Mouse (Mus musculus) urinary bladder, postnatal 36 days (tissue): Measurements from ENCODE around the gene Hmx2.
A peak's percentile ranks its signal among the peaks of the same experiment; 100 is the strongest.

Experiments
- DNase-seq, 2 experiments: peaks; one replicate each; pipeline ENCODE4 v3.0.0; 2022; ENCODE audit warnings: low spot score in 2 of 2, mixed read lengths in 1 of 2

The Hmx2 gene

DNA sequence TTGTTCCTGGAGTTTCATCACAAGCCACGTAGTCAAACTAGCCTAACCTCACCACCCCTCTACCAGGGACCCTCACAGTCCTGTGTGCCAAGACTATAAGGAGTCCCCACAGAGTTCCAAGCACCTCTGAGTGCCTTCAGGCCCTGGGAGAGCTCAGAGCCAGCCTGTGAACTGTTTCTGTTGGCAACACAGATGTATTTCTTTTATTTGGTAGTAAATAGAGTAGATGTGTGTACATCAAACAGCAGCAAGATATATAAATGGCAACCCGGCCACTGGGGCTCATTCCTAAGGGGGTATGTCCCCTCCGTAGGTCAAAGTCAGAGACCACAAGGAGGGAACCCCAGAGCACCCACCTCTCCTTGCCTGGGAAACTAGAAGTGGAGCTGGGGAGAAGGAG is at the start of gene Hmx2:
Hmx2 (plus strand) TSS at position 301 of the 400 bp plus-strand sequence.
- no peak for DNase-seq

DNA sequence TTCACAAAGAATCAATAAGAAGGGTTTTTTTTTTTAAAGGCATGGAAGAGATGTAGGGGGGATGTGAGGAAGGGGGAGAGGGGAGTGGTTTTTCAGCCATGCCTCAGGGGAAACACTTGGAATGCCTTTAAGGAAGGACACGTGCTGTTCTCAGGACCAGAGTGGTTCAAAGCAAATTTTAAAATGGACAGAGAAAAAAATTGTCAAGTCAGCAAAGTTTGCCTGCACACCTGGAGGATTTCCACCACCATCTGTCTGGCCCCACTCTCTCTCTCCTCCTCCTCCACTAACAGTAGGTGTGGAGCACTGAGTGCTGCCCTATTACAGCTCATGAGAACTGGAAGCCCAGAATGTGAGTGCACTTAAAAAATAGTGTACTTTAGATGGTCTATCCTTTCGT is 44.8 kb upstream of the Hmx2 start:
- no peak for DNase-seq

DNA sequence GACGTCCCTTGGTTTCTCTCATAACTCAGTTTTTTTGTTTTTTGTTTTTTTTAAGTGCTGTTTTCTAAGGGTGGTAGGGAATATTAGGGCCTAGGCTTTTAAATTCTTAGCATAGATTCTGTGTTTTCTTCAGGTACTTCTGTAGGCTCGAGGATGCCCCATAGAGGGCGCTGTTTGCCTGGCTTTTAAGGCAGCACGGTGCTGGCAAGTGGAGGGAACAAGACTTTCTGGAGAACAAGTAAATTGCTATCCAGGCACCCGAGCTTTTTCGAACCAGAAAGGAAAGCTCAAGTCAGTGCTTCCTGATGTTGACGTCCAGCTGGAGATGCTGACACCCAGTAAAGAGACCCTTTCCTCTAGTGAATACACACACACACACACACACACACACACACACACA is 8.6 kb upstream of the Hmx2 start:
- DNase-seq: peak; percentile 71 to 86

DNA sequence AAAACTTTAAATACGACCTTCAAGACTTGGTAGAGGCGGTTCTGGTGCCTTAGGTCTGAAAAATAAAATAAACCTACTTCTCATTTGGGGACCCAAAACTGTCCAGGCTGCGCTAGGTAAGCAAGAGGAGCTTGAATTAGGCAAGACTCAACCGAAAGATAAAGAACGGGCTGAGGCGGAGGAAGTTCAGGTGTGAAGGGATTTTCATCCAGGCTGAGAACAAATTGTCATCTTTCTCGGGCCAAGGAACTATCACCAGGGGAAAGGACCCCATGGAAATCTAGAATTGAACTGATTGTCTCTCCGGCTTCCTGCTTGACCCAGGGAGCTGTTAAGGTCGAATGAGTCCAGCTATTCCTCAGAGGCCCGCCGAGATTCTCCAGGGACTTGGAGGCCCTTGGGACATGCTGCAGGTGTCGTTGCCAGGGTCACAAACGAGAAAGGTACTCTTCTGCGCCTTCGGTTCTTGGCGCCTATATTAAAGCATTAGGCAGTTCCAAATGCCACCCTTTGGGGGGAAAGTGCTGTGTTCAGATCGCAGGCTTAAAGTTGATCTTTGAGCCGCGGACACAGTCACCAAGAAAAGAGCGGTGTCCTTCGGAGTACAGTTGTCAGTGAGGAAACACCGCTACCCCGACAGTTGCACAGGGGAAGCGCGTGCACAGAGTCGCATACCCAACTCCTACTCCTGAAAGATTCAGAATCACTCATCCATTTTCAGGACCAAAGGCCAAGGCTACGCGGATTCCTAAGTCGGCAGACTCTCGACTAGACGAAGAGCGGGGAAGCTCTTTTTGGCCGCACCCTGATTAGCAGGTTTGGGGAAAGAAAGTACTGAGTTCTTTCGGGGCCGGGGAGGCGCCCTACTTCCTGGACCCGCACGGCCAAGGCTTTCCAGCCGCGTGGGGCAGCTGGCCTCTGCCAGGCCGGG is 7.1 kb upstream of the Hmx2 start:
- DNase-seq: no peak

DNA sequence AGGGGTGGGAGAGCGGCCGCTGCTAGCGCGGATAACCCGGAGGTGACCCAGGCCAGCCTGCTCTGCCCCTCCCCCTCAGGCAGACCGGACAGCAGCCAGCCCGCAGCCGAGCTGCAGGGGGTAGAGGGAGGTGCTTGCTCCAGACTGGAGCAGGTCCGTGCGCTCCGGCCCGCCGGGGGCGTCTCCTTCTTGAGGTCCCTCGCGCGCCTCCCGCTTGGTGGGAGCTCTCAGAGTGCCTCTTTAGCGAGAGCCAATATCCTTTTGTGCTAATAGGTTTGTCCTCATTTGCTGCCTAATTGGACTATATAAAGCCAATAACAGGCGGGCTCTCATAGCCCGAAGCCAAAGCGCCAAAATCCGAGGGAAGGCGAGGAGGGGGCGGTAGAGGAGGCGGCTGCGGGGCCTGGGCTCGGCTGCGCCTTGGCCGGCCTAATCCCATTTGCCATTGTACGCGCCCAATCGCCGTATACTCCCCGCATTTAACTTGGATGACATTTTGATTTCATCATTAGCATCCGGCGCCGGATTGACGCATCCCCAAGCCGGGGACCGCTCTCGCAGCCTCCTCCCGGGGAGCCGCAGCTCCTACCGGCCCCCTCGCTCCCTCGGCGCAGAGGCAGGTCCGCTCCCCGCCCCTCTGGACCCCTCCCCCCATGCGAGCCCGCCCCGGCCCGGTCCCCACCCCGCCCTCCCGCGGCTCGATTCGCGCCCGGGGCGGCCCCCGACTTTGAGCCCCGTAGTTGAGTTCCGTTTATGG is 6.3 kb upstream of the Hmx2 start, which contains the start of gene Hmx3:
Hmx3 (plus strand) TSS at position 753 of the 757 bp plus-strand sequence.
- DNase-seq: no peak

DNA sequence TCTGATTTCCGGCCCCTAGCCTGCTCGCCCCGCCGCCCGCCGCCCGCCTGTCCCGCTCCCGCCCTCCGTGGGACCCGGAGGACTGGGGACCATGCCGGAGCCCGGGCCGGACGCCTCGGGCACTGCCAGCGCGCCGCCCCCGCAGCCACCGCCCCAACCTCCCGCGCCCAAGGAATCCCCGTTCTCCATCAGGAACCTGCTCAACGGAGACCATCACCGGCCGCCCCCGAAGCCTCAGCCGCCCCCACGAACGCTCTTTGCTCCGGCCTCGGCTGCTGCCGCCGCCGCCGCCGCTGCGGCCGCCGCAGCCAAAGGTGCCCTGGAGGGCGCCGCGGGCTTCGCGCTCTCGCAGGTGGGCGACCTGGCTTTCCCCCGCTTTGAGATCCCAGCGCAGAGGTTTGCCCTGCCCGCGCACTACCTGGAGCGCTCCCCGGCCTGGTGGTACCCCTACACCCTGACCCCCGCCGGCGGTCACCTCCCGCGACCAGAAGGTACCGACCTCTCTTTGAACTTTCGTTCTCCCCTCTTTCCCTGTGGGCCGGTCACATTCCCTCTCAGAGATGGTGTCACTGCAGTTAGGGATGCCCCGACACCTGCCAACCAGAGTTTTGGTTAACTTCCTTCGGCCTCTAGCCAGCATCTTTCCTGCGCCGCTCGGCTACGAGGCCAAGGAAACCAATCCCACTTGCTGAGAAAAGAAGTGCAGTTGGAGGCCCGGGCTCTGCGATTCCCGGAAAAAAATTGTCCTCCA is 5.5 kb upstream of the Hmx2 start:
- no peak for DNase-seq

DNA sequence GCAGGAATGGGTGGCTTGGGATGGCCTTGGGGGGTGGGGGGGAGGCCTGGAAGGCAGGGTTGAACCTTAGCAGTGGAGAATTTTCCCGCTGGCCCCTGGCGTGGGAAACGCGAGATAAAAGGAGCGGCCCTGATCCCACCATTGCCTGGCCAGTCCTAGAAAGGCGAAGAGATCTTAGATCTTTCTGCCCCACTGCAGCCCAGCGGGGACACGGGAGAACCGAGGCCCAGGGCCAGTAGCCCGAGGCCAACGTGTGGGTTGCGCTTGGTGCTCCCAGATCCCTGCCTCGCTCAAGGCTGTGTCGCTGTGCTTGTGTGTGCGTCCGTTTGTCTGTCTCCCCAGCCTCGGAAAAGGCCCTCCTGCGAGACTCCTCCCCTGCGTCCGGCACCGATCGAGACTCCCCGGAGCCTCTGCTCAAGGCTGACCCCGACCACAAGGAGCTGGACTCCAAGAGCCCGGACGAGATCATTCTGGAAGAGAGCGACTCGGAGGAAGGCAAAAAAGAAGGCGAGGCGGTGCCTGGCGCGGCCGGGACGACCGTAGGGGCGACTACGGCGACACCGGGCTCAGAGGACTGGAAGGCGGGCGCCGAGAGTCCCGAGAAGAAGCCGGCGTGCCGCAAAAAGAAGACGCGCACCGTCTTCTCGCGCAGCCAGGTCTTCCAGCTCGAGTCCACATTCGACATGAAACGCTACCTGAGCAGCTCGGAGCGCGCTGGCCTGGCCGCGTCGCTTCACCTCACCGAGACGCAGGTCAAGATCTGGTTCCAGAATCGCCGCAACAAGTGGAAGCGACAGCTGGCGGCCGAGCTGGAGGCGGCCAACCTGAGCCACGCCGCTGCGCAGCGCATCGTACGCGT is 4.7 kb upstream of the Hmx2 start:
- DNase-seq: no peak

DNA sequence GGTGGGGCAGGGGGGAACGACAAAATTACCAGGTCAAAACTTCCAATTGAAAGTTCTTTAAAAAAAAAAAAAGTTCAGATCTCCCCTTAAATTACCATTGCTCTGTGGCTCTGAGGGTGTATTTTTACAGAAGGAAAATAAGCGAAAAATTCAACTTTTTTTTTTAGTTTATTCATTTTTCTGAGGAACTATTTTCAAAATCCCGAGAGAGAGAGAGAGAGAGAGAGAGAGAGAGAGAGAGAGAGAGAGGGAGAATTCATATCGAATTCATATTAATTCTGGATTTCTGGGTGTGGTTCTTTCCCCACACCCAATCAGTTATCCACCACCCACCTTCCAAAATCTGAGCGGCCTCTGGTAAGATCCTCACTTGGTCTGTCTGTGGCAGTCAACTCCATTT is 3.7 kb upstream of the Hmx2 start:
- DNase-seq: no peak

DNA sequence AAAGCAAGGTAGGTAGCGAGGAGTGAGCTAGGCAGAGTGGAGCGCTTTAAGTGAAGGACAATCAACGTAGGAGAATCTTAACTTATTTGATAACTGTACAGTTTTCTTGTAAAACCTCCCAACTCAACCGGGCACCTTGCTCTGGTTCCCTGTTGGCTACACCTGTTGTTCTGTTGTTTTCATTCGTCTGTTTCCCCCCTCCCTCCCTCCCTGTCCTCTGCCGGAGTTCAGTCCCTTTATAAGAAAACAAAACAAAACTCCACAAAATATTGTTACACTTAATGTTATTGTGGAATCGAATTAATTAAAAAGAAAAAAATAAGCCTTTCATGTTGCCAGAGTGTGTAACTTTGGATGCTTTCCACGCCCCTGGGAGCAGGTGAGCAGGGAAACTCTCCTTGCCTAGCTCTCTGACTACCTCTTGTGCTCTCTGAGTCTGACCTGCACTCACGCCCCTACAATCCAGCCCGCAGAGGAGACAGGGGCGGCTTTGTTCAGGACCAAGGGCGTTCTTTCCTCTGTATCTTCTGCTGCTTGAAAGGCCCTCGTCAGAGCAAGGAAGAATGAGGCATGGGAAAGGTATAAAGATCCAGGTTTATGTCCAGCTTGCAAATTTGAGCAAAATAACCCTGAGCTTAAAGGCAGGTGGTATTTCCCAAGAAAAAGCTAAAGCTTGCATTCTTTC is 2.7 kb upstream of the Hmx2 start:
- no peak for DNase-seq

DNA sequence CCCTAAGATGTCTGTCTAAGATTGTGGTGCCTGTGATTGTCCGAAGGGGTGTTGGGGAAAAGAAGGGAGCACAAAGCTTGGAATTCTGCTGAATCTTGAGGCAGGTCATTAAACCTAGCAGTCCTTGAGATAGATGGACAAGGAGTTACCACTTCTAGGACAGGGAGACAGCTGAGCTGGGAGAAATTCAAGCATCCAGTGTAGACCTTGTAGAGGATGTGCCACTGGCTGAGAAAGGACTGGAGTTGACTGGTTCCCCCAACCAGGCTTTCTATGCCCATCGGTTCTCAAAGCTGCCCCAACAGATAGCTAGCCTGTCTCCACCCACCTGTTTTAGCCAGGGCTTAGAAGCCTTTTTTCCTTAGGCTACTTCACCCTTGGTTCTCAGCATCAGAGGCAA is 2.1 kb upstream of the Hmx2 start:
- DNase-seq: no peak

DNA sequence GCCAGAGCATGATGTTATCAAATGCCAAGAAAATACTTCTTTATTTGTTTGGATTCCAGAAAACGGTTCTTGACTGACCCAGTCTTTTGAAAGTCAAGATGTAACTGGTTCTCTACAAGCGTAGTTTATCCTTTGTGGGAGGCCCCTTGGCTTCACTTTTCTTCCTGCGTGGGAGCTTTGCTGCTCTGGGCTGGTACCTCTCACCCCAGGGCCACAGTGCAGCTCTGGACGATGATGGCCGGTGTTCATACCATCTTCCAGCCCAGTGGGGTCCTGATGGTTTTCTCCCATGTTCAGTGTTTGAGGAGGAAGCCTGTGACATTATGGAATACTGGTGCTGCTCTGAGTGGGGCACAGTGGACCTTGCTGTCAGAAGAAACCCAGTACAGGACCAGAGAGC is 1.1 kb upstream of the Hmx2 start:
- DNase-seq: no peak

DNA sequence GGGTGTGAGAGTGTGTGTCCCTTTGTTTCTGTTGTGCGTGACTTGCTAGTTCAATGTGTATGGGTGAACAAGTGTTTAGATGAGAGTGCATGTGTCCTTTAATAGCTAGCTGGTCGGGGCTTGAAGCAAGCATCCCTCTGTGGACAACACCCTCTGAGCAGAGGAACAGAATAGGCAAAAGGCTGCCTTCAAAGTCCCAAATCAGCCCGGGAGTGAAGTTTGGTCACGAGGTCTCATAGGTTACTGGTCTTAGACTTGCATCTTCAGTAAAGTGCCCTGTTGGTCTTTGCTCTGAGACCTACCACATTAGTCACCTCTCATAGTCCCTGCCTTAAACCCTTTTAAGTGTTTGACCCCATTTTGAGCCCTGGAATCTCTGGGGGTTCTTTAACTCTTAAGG is 2.9 kb downstream of the Hmx2 start:
- no peak for DNase-seq

DNA sequence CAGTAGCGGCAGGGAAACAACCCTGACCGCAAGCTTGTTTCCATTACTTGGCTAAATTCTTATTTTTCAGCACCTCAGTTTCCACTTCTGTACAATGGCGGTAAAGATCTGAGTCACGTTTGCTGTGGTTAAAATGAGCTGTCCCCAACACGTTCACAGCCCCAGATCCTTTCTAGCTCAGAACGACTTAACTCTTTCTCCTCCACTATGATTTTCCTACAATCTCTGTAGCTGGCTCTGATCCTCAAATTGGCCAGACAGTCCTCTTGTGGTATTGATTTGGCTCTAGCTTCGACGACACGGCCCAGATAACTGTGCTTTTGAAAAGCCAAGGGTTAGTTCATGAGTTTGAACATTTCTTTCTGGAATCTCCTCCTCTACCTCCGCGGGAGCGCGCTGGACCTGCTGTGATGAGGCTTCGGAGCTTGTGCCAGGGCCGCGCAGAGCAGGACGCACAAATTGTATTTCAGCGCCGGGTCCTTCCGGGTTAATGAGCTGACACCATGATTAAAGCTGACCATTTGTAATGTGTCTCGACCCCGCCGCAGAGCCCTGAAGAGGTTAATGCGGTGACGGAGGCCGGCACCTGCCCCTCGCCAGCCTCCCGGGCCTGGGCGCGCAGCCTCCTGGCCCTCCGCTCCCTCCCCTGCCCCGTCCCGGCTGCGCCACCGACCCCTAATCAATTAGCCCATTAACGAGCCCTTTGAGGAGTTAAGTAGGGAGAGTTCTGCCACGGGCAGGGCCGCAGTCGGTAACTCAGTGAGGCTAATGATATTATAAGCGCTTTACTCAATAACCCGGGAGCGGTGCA is 3.6 kb downstream of the Hmx2 start:
- no peak for DNase-seq

DNA sequence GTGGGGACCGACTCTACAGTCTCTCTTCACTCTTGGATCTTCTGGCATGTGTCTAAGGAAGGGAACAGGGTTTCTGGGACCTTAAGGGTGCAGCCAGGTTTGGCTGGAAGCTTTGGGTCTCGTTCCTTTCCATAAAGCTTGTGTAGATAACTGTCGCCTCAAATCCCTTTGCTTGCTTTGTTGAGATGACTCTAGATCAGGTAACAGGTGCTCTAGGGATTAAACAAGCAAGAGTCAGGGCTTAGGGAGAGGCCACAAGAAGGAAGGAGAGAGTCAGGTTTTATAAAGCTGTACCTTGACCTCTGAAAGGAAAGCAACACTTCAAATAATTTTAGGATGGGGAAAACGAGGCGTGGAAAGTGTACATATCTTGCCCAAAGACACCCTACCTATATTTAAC is 4.2 kb downstream of the Hmx2 start:
- no peak for DNase-seq

DNA sequence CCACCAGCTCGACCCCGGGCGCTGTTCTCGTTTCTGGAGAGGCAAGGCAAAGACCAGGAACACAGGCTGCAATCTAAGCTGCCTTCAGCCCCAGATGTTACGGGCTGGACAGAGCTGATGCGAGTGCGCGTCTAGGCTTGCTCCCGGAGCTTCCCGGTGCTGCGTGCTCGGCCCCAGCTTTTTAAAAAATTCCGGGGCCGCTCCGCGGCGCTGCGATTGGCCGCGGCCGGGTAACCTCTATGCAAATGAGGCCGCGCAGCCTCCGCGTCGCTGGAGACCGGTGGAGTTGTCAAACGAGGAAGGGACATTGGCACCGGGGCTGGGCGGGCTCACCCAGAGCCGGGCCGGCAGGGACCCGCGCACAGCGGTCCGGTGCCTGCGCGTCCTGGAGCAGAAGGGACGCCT is 5.2 kb downstream of the Hmx2 start:
- DNase-seq: no peak

DNA sequence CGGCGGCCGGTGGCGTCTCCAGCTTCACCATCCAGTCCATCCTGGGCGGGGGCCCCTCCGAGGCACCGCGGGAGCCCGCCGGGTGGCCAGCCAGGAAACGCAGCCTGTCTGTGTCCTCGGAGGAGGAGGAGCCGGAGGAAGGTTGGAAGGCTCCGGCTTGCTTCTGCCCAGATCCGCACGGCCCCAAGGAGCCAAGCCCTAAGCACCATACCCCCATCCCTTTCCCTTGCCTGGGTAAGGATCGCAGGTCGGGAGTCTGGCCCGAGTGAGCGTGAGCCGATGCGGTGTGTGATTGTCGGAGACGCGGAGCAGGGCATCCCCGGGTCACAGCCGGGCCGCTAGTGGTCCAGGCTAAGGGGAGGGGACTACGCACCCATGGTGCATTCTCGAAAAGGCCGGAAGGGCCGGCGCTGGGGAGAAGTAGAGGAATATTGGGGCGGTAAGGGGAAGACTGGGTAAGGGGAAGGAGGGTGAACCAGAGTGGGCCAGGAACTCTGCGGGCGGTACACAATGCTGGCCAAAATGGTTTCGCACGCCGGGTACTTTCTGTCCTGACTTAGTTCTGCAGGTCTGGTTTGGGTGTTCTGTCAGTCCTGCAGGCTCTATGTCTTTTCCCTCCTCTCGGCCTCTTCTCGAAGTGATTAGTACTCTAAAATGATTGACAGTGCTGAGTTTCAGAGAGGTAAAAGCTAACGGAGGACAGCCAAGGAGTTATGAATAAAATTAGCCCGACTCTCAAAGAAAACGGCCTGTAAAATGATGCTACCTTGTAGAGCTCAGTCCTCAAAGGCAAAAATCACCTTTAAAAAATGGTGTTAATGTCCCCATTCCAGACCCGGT is 6.0 kb downstream of the Hmx2 start:
- no peak for DNase-seq

DNA sequence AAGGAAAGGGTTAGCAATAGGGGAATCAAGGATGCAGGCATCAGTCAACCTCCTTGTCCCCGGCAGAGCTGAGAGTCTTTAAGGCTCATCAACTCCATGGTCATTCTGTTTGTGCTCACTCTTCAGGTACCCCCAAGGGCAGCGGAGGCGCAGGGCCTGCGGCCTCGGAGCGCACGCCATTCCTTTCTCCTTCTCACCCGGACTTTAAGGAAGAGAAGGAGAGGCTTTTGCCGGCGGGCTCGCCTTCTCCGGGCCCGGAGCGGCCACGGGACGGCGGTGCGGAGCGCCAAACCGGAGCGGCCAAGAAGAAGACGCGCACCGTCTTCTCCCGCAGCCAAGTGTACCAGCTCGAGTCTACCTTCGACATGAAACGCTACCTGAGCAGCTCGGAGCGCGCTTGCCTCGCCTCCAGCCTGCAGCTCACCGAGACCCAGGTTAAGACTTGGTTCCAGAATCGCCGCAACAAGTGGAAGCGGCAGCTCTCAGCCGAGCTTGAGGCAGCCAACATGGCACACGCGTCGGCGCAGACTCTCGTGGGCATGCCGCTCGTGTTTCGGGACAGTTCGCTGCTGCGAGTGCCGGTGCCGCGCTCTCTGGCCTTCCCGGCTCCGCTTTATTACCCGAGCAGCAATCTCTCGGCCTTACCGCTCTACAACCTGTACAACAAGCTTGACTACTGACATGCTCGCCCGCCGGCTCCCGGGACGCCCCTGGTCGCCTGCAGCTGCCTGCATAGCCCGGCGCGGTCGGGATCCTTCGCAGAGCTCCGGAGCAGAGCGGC is 6.9 kb downstream of the Hmx2 start:
- no peak for DNase-seq

DNA sequence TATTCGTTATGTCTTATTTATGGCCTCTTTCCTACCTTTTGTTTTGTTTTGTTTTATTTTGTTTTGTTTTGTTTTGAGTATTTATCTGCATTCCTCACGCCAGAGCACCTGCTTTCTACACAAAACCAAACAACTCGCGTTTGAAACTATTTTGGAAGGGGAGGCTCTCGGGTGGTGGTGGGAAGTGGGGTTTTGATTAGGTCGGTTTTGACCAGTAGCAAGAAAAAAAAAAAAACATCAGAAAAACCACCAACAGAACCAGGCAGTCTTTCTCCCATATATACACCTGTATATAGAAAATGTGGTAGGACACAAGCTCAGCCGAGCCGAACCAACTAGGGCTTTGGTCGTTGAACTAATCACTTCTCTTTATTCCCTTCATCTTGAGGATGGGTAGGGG is 7.5 kb downstream of the Hmx2 start:
- DNase-seq: no peak
